Comparison of ENCODE assay signal across 8 mouse cellular contexts in the genomic region with DNA sequence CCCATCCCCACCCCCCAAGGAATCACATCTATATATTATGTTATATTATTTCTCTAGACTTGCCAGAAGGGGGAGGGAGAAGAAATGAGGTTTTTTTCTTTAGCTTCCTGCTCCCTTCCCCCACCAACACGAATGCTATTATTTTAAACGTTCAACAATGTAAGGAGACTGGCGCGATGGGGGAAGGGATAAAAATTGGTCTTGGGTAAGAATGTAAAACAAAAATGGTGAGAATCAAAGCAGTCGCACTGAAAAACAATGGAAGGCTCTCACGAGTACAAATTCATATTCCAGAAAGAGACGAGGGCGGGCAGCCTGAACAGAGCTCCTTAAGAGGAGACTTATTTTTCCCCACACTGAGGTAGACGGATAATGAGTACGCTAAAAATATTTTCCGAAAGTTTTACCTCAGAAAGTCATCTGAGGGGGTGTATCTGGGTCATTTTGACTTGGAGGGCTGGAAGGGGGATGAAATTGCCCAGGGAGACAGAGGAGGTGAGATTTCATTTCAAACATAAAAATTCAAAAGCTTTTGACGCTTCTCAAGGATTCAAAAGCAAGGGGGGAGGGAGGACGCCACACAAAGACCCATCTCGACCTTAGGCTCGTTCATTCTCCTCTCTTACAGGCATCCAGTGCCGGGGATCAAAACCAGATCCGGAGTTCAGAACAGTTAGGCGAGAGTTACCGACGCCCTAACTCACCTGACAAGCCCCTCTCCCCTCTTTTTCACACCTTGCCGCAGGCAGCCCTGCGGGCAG. TPM values are rescaled to one million over a fixed set of nuclear protein-coding genes. Genes with fewer than 3 reads are reported as not detected.
A peak's percentile ranks its signal among the peaks of the same experiment; 100 is the strongest.
DNase-seq lines count a peak whose midpoint lies in the region; ATAC-seq lines count a peak whose summit lies in the region.

No protein-coding gene starts in this region.

- no peaks in the 10 kb centered on the region for H3K9me3 ChIP-seq in heart, embryonic 15.5 days (replicated peaks)
- no peaks in the 10 kb centered on the region for H3K9me3 ChIP-seq in midbrain, embryonic 16.5 days (replicated peaks; ENCODE audit: control insufficient read depth, low read length, poor library complexity, severe bottlenecking)

- WGBS in heart, embryonic 15.5 days, result 2% methylated on average over 22 of the region's 22 CpGs
- WGBS in large intestine, adult 2 months, result under 1% methylated on average over 22 of the region's 22 CpGs
- WGBS in midbrain, embryonic 16.5 days, result under 1% methylated on average over 22 of the region's 22 CpGs

- H3K36me3 ChIP-seq in heart, embryonic 15.5 days, result peaks cover 11% of the 10 kb centered on the region
- H3K36me3 ChIP-seq in midbrain, embryonic 16.5 days (ENCODE audit: control insufficient read depth, insufficient read depth, low read length), result peaks cover 12% of the 10 kb centered on the region; the same call in 1 of the 2 replicates

- peak overlapping the region; percentile 95 for H3K9ac ChIP-seq in heart, embryonic 15.5 days
- peak overlapping the region; percentile 100 for H3K9ac ChIP-seq in midbrain, embryonic 16.5 days (ENCODE audit: low read depth, low read length)

- peak overlapping the region; percentile 91 for H3K4me3 ChIP-seq in brown adipose tissue, adult 24 weeks (ENCODE audit: insufficient read depth, low read depth, low read length)
- H3K4me3 ChIP-seq in heart, embryonic 15.5 days, result peak overlapping the region; percentile 82
- peak overlapping the region; percentile 92 for H3K4me3 ChIP-seq in midbrain, embryonic 16.5 days (ENCODE audit: low read depth, low read length)

- intact Hi-C loops in heart, postnatal 25 days (cut with DNase I), result loop anchor here (2.0 kb wide), 2 partner anchors 26 to 40 kb away; a partner anchor contains a TSS

- H3K27me3 ChIP-seq in heart, embryonic 15.5 days, result no peaks in the 10 kb centered on the region
- H3K27me3 ChIP-seq in midbrain, embryonic 16.5 days (ENCODE audit: control insufficient read depth, insufficient read depth, low read depth, low read length), result no peaks in the 10 kb centered on the region

- peak overlapping the region; percentile 97 for H3K4me2 ChIP-seq in heart, embryonic 15.5 days
- H3K4me2 ChIP-seq in midbrain, embryonic 16.5 days (ENCODE audit: low read length), result peak overlapping the region; percentile 96

- no peak for ATAC-seq in heart, embryonic 15.5 days (replicated peaks; ENCODE audit: insufficient number of reproducible peaks, insufficient read depth, low FRiP score, low read depth)
- ATAC-seq in midbrain, embryonic 16.5 days, result no peak
- no peak; the same call in 1 of the 2 replicates for ATAC-seq in megakaryocyte progenitor cell, adult 5-6 weeks (replicated peaks; ENCODE audit: poor library complexity)

- DNase-seq in heart, adult 11 months, result peak; percentile 93
- DNase-seq in heart, postnatal 25 days (ENCODE audit: low spot score), result no peak
- DNase-seq in CD4-positive helper T cell, adult 2 months (ENCODE audit: low read depth, low spot score), result peak; percentile 74
- DNase-seq in large intestine, adult 2 months (ENCODE audit: low read depth, low spot score), result peak; percentile 39

- H3K4me1 ChIP-seq in brown adipose tissue, adult 24 weeks (ENCODE audit: control insufficient read depth, insufficient read depth, insufficient read length, low read length), result peaks cover 25% of the 10 kb centered on the region
- H3K4me1 ChIP-seq in heart, embryonic 15.5 days (replicated peaks), result peaks cover 60% of the 10 kb centered on the region
- peaks cover 36% of the 10 kb centered on the region for H3K4me1 ChIP-seq in midbrain, embryonic 16.5 days (ENCODE audit: control insufficient read depth, insufficient read depth, low read length)

- H3K27ac ChIP-seq in brown adipose tissue, adult 24 weeks (replicated peaks; ENCODE audit: low read depth, low read length), result peak overlapping the region; percentile 81
- H3K27ac ChIP-seq in heart, embryonic 15.5 days, result peak overlapping the region; percentile 97
- peak overlapping the region; percentile 100 for H3K27ac ChIP-seq in midbrain, embryonic 16.5 days (ENCODE audit: low read length)

RNA-seq across cellular contexts. Expression of a gene that starts 2.2 kb away (rescaled TPM):
- total RNA-seq in heart, postnatal 25 days (2021), result 10 to 100 TPM; 26.4 to 27.9 TPM
- polyA plus RNA-seq in brown adipose tissue, adult 24 weeks (2012; ENCODE audit: insufficient read depth, insufficient read length, missing spikeins), result 19.4 and 27.0 TPM in 2 replicates
- polyA plus RNA-seq in heart, embryonic 15.5 days (2015; fragmentation: Nextera tagmentation; extraction: Ambion mirVana), result 14.2 and 22.9 TPM in 2 replicates
- polyA plus RNA-seq in large intestine, adult 2 months (2012; rRNA removed), result 63.4 and 118 TPM in 2 replicates
- 82.8 and 86.1 TPM in 2 replicates for polyA plus RNA-seq in midbrain, embryonic 16.5 days (2015; fragmentation: Nextera tagmentation; extraction: Ambion mirVana)
- total RNA-seq in megakaryocyte progenitor cell, adult 5-6 weeks (2015), result 17.0 and 22.4 TPM in 2 replicates
- 19.9 and 38.2 TPM in 2 replicates for total RNA-seq in megakaryocyte progenitor cell, adult 5-6 weeks (2017)

RNA-seq across cellular contexts. Expression of a gene that starts 26.8 kb away (rescaled TPM):
- under 1 TPM; 0.16 to 0.17 TPM for total RNA-seq in heart, postnatal 25 days (2021)
- 2.8 TPM in 1 of 2 replicates, not detected in the other for polyA plus RNA-seq in brown adipose tissue, adult 24 weeks (2012; ENCODE audit: insufficient read depth, insufficient read length, missing spikeins)
- 6.6 and 7.3 TPM in 2 replicates for polyA plus RNA-seq in heart, embryonic 15.5 days (2015; fragmentation: Nextera tagmentation; extraction: Ambion mirVana)
- 0.51 and 0.79 TPM in 2 replicates for polyA plus RNA-seq in large intestine, adult 2 months (2012; rRNA removed)
- polyA plus RNA-seq in midbrain, embryonic 16.5 days (2015; fragmentation: Nextera tagmentation; extraction: Ambion mirVana), result 297 and 334 TPM in 2 replicates
- total RNA-seq in megakaryocyte progenitor cell, adult 5-6 weeks (2015), result 4.3 and 6.2 TPM in 2 replicates
- total RNA-seq in megakaryocyte progenitor cell, adult 5-6 weeks (2017), result 5.1 and 7.1 TPM in 2 replicates

RNA-seq across cellular contexts. Expression of a gene that starts 28.3 kb away (rescaled TPM):
- 10 to 100 TPM; 97.5 to 99.2 TPM for total RNA-seq in heart, postnatal 25 days (2021)
- 249 and 290 TPM in 2 replicates for polyA plus RNA-seq in brown adipose tissue, adult 24 weeks (2012; ENCODE audit: insufficient read depth, insufficient read length, missing spikeins)
- polyA plus RNA-seq in heart, embryonic 15.5 days (2015; fragmentation: Nextera tagmentation; extraction: Ambion mirVana), result 129 and 132 TPM in 2 replicates
- polyA plus RNA-seq in large intestine, adult 2 months (2012; rRNA removed), result 164 and 180 TPM in 2 replicates
- polyA plus RNA-seq in midbrain, embryonic 16.5 days (2015; fragmentation: Nextera tagmentation; extraction: Ambion mirVana), result 86.2 and 89.6 TPM in 2 replicates
- 114 and 125 TPM in 2 replicates for total RNA-seq in megakaryocyte progenitor cell, adult 5-6 weeks (2015)
- total RNA-seq in megakaryocyte progenitor cell, adult 5-6 weeks (2017), result 146 and 205 TPM in 2 replicates

RNA-seq across cellular contexts. Expression of a gene that starts 28.4 kb away (rescaled TPM):
- 10 to 100 TPM; 26.1 to 29.3 TPM for total RNA-seq in heart, postnatal 25 days (2021)
- polyA plus RNA-seq in brown adipose tissue, adult 24 weeks (2012; ENCODE audit: insufficient read depth, insufficient read length, missing spikeins), result 16.1 and 18.9 TPM in 2 replicates
- polyA plus RNA-seq in heart, embryonic 15.5 days (2015; fragmentation: Nextera tagmentation; extraction: Ambion mirVana), result 20.6 and 24.0 TPM in 2 replicates
- polyA plus RNA-seq in large intestine, adult 2 months (2012; rRNA removed), result 6.1 and 14.5 TPM in 2 replicates
- 27.1 and 28.9 TPM in 2 replicates for polyA plus RNA-seq in midbrain, embryonic 16.5 days (2015; fragmentation: Nextera tagmentation; extraction: Ambion mirVana)
- 15.4 and 16.6 TPM in 2 replicates for total RNA-seq in megakaryocyte progenitor cell, adult 5-6 weeks (2015)
- total RNA-seq in megakaryocyte progenitor cell, adult 5-6 weeks (2017), result 34.2 and 50.3 TPM in 2 replicates

RNA-seq across cellular contexts. Expression of a gene that starts 31.0 kb away (rescaled TPM):
- 10 to 100 TPM; 22.5 to 23.7 TPM for total RNA-seq in heart, postnatal 25 days (2021)
- 4.1 and 8.3 TPM in 2 replicates for polyA plus RNA-seq in brown adipose tissue, adult 24 weeks (2012; ENCODE audit: insufficient read depth, insufficient read length, missing spikeins)
- polyA plus RNA-seq in heart, embryonic 15.5 days (2015; fragmentation: Nextera tagmentation; extraction: Ambion mirVana), result 37.3 and 40.6 TPM in 2 replicates
- polyA plus RNA-seq in large intestine, adult 2 months (2012; rRNA removed), result 10.5 and 11.0 TPM in 2 replicates
- polyA plus RNA-seq in midbrain, embryonic 16.5 days (2015; fragmentation: Nextera tagmentation; extraction: Ambion mirVana), result 5.2 and 5.9 TPM in 2 replicates
- total RNA-seq in megakaryocyte progenitor cell, adult 5-6 weeks (2015), result 0.07 and 0.42 TPM in 2 replicates
- 0.12 TPM in 1 of 2 replicates, not detected in the other for total RNA-seq in megakaryocyte progenitor cell, adult 5-6 weeks (2017)

Comparison
In these comparisons a context has a peak if more than half of its experiments do, and no peak if none do; other contexts are left out.
1. RNA of a gene that starts 26.8 kb away (polyA plus RNA-seq): 297 to 334 TPM in midbrain, embryonic 16.5 days; 6.6 to 7.3 TPM in heart, embryonic 15.5 days, 2.8 TPM in brown adipose tissue, adult 24 weeks and 0.51 to 0.79 TPM in large intestine, adult 2 months; every median in the first group is over 10 times any median in the second.
2. Peak in every context shown above with its lines, with median percentiles within 50 percentile points of each other: H3K27ac ChIP-seq and H3K4me3 ChIP-seq.